Mouse (Mus musculus): ENCODE measurements around the gene Tmem174. TPM values are rescaled to one million over a fixed set of nuclear protein-coding genes. Genes with fewer than 3 reads are reported as not detected.

Tmem174 gene
- not detected in 2 replicates for polyA plus RNA-seq (2012; rRNA removed; ENCODE audit: low replicate concordance)

GRCm38 (mm10) chr13:98637145-98637544, at the start of gene Tmem174:
TSS of gene Tmem174 (minus strand) at chr13:98637410.

Other genes starting within 250 kb of the Tmem174 start
- 2.1 and 2.4 TPM in 2 replicates for gene Gm10320, start 145.4 kb downstream of the Tmem174 start, polyA plus RNA-seq (2012; rRNA removed; ENCODE audit: low replicate concordance)
- 0.13 and 3.5 TPM in 2 replicates for gene Tmem171, start 57.4 kb upstream of the Tmem174 start, polyA plus RNA-seq (2012; rRNA removed; ENCODE audit: low replicate concordance)
- 19.3 and 21.2 TPM in 2 replicates for gene Fcho2, start 178.0 kb upstream of the Tmem174 start, polyA plus RNA-seq (2012; rRNA removed; ENCODE audit: low replicate concordance)

Data from subcutaneous adipose tissue, adult 2 months (tissue).